Mouse (Mus musculus) testis, adult 2 months (tissue): ENCODE data around the gene Neurl1a.

ENCODE experiments used
- CTCF ChIP-seq: fragments of 200-500 bp; IDR thresholded peaks from 2 replicates; pipeline ENCODE4 v1.5.1; 2012; ENCODE audit warnings: low read depth, mild to moderate bottlenecking, inconsistent platforms, low read length, moderate library complexity; ENCODE audit not compliant: control insufficient read depth, insufficient read depth, insufficient replicate concordance
- POLR2A ChIP-seq: fragments of 200-500 bp; IDR thresholded peaks from 2 replicates; pipeline ENCODE4 v1.6.1; 2012; ENCODE audit warnings: low read depth, mild to moderate bottlenecking, inconsistent platforms, low read length, moderate library complexity; ENCODE audit not compliant: control insufficient read depth

GRCm38 (mm10) chr19:47144154-47144553 is 34.5 kb upstream of the Neurl1a start, which contains the start of gene Calhm1:
- TF ChIP-seq CTCF (no peak), POLR2A (no peak)
